Mouse (Mus musculus) CH12.LX (cell line): ENCODE measurements at regions not wholly inside any gene's neighbourhood (a gene's known extent, or its start where the extent isn't known, plus 50 kb on each side); places are given as distances from the start of the nearest gene placed in this dataset.

Experiments
- DNase-seq: peaks from one replicate; pipeline ENCODE4 v3.0.0-alpha.2; 2013; ENCODE audit errors: extremely low read depth
- H3K27ac ChIP-seq: 2 replicates; pipeline ENCODE4 v1.5.1; 2012; ENCODE audit warnings: low read depth, mild to moderate bottlenecking, control low read depth, moderate library complexity; ENCODE audit not compliant: insufficient read depth
- H3K27me3 ChIP-seq: replicated peaks from 2 replicates; pipeline ENCODE3; 2012; ENCODE audit warnings: inconsistent platforms
- H3K36me3 ChIP-seq, 2 experiments: replicated peaks in 1 of 2; 2 replicates each; pipeline versions ENCODE3 to v1.6.1; 2012; ENCODE audit warnings: inconsistent platforms in 1 of 2, low read length in 1 of 2, mild to moderate bottlenecking in 1 of 2, mixed read lengths in 1 of 2, moderate library complexity in 1 of 2; ENCODE audit not compliant: control insufficient read depth in 1 of 2, insufficient read depth in 1 of 2
- H3K4me1 ChIP-seq, 2 experiments: 2 replicates each; pipeline ENCODE4 v1.6.1; 2012; ENCODE audit warnings: inconsistent platforms in 1 of 2, moderate library complexity in 1 of 2; ENCODE audit not compliant: insufficient read depth in 2 of 2, control insufficient read depth in 1 of 2
- H3K4me2 ChIP-seq: 2 replicates; pipeline ENCODE4 v1.6.1; 2012; ENCODE audit warnings: low read depth, mild to moderate bottlenecking, control low read depth; ENCODE audit not compliant: poor library complexity, insufficient read depth, severe bottlenecking
- H3K4me3 ChIP-seq, 3 experiments: fragments of 150-350 bp in 1 of 3; sonication (generic) in 1 of 3; replicated peaks in 1 of 3; 2 replicates each; pipeline versions ENCODE3 to v1.5.1; 2011 to 2012; ENCODE audit warnings: low read depth in 2 of 3, low read length in 2 of 3, mild to moderate bottlenecking in 2 of 3, moderate library complexity in 2 of 3, control low read depth in 1 of 3, improper control_type of control experiment in 1 of 3, inconsistent platforms in 1 of 3, mixed read lengths in 1 of 3; ENCODE audit not compliant: poor library complexity in 1 of 3
- H3K79me2 ChIP-seq: replicated peaks from 2 replicates; pipeline ENCODE4 v1.6.1; 2012; ENCODE audit warnings: mild to moderate bottlenecking, moderate library complexity; ENCODE audit not compliant: control insufficient read depth, poor library complexity, insufficient read depth, severe bottlenecking; ENCODE audit errors: extremely low read depth
- H3K9ac ChIP-seq: 2 replicates; pipeline ENCODE4 v1.6.1; 2012; ENCODE audit warnings: low read depth, mild to moderate bottlenecking, control low read depth, moderate library complexity; ENCODE audit not compliant: insufficient read depth
- H3K9me3 ChIP-seq: replicated peaks from 2 replicates; pipeline ENCODE3; 2012; ENCODE audit warnings: low read length, inconsistent platforms, mixed read lengths
- CHD1 ChIP-seq: IDR thresholded peaks from 2 replicates; pipeline ENCODE4 v1.6.1; 2012; ENCODE audit warnings: low read depth, low read length, improper control_type of control experiment, inconsistent platforms
- CHD2 ChIP-seq: IDR thresholded peaks from 2 replicates; pipeline ENCODE4 v1.6.1; 2011; ENCODE audit warnings: low read length, improper control_type of control experiment
- ELF1 ChIP-seq: IDR thresholded peaks from 2 replicates; pipeline ENCODE4 v1.6.1; 2014; ENCODE audit warnings: low read depth, mild to moderate bottlenecking, inconsistent platforms, low read length, improper control_type of control experiment
- EP300 ChIP-seq: IDR thresholded peaks from 2 replicates; pipeline ENCODE4 v1.6.1; 2011; ENCODE audit warnings: low read length, improper control_type of control experiment
- IRF4 ChIP-seq: IDR thresholded peaks from 2 replicates; pipeline ENCODE4 v1.6.1; 2014; ENCODE audit warnings: low read depth, mild to moderate bottlenecking, inconsistent platforms, low read length, improper control_type of control experiment
- JUND ChIP-seq: conservative IDR thresholded peaks from 2 replicates; pipeline ENCODE4 v1.6.1; 2011; ENCODE audit warnings: low read depth, low read length, improper control_type of control experiment
- KAT2A ChIP-seq: IDR thresholded peaks from 2 replicates; pipeline ENCODE4 v1.6.1; 2012; ENCODE audit warnings: low read length, improper control_type of control experiment, inconsistent platforms; ENCODE audit not compliant: insufficient replicate concordance
- MEF2A ChIP-seq: IDR thresholded peaks from 2 replicates; pipeline ENCODE4 v1.6.1; 2014; ENCODE audit warnings: low read depth, mild to moderate bottlenecking, inconsistent platforms, low read length, improper control_type of control experiment, borderline replicate concordance
- NELFE ChIP-seq: IDR thresholded peaks from 2 replicates; pipeline ENCODE4 v1.6.1; 2011; ENCODE audit warnings: low read depth, low read length, improper control_type of control experiment
- NRF1 ChIP-seq: IDR thresholded peaks from 2 replicates; pipeline ENCODE4 v1.6.1; 2014; ENCODE audit warnings: low read depth, mild to moderate bottlenecking, inconsistent platforms, low read length, improper control_type of control experiment, moderate library complexity
- POLR2A ChIP-seq: IDR thresholded peaks from 2 replicates; pipeline ENCODE4 v1.6.1; 2011; ENCODE audit warnings: low read depth, mild to moderate bottlenecking, improper control_type of control experiment, low read length
- RAD21 ChIP-seq: IDR thresholded peaks from 2 replicates; pipeline ENCODE4 v1.6.1; 2011; ENCODE audit warnings: low read depth, mild to moderate bottlenecking, low read length, improper control_type of control experiment, moderate library complexity
- RCOR1 ChIP-seq: conservative IDR thresholded peaks from 2 replicates; pipeline ENCODE4 v1.6.1; 2012; ENCODE audit warnings: low read depth, mild to moderate bottlenecking, inconsistent platforms, low read length, improper control_type of control experiment
- TCF12 ChIP-seq: IDR thresholded peaks from 2 replicates; pipeline ENCODE4 v1.6.1; 2014; ENCODE audit warnings: low read depth, mild to moderate bottlenecking, inconsistent platforms, low read length, improper control_type of control experiment
- USF2 ChIP-seq: conservative IDR thresholded peaks from 2 replicates; pipeline ENCODE4 v1.6.1; 2011; ENCODE audit warnings: low read depth, low read length, improper control_type of control experiment
- ZC3H11A ChIP-seq: IDR thresholded peaks from 2 replicates; pipeline ENCODE4 v1.6.1; 2012; ENCODE audit warnings: low read depth, mild to moderate bottlenecking, inconsistent platforms, low read length, improper control_type of control experiment
- ZKSCAN1 ChIP-seq: IDR thresholded peaks from 2 replicates; pipeline ENCODE4 v1.6.1; 2012; ENCODE audit warnings: low read depth, inconsistent platforms, low read length, improper control_type of control experiment, borderline replicate concordance
- ZMIZ1 ChIP-seq: IDR thresholded peaks from 2 replicates; pipeline ENCODE4 v1.6.1; 2012; ENCODE audit warnings: low read depth, mild to moderate bottlenecking, inconsistent platforms, low read length, improper control_type of control experiment
- ZNF384 ChIP-seq: IDR thresholded peaks from 2 replicates; pipeline ENCODE4 v1.6.1; 2012; ENCODE audit warnings: low read depth, low read length, improper control_type of control experiment, inconsistent platforms
- dilution Hi-C: fragments of 300-500 bp; cut with MboI; formaldehyde crosslinking; loops from 2 replicates; pipeline ENCODE4 v1.14.3; 2020; ENCODE audit warnings: low sequenced_read_pairs; ENCODE audit not compliant: extremely low pct_unique_long_range_greater_than_20kb, extremely low pct_ligation_motif_present
- in situ Hi-C: fragments of 300-500 bp; cut with MboI; formaldehyde crosslinking; loops from 3 replicates; pipeline ENCODE4 v1.14.3; 2019; ENCODE audit warnings: low sequenced_read_pairs, low pct_ligation_motif_present, low pct_unique_long_range_greater_than_20kb, mixed read lengths

DNA sequence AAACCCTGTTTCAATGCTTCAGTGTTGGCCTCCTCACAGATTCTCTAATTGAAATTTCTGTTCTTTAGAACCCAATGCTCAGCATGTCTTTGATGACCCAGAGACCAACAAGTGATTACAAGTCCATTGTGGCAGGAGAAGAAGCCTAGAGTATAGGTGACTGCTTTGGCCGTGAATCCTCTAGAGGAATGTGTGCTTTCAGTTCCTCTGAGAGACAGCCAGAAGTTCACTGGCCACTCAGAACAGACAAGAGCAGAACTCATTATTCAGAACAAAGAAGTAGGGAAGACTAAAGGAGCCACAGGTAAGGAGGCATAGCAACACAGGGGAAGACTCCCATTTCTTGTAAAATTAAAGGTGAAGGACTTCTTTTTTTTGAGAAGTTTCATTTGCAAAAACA is 52.5 kb upstream of the Slc4a4 start:
- in situ Hi-C loops = no loop called here
- DNase-seq = peak; percentile 43
- peak; percentile 92 for TF ChIP-seq EP300
- TF ChIP-seq IRF4 = peak; percentile 92
- no peak for TF ChIP-seq USF2
- TF ChIP-seq ZMIZ1 = no peak
- TF ChIP-seq CHD2 = peak; percentile 25; the same call in 1 of the 2 replicates
- TF ChIP-seq RCOR1 = peak; percentile 74; the same call in 1 of the 2 replicates
- Histone ChIP-seq H3K27me3 (no peaks in the 10 kb centered on the region), H3K4me3 (no peak overlapping the region), H3K36me3 (no peaks in the 10 kb centered on the region), H3K9ac (no peak overlapping the region), H3K4me2 (no peak overlapping the region), H3K27ac (no peak overlapping the region), H3K9me3 (no peaks in the 10 kb centered on the region), H3K4me1 (peaks cover 0 to 18% of the 10 kb centered on the region in 2 experiments; a peak in 2 of 4 replicates), H3K79me2 (no peaks in the 10 kb centered on the region)
- dilution Hi-C loops = no loop called here

DNA sequence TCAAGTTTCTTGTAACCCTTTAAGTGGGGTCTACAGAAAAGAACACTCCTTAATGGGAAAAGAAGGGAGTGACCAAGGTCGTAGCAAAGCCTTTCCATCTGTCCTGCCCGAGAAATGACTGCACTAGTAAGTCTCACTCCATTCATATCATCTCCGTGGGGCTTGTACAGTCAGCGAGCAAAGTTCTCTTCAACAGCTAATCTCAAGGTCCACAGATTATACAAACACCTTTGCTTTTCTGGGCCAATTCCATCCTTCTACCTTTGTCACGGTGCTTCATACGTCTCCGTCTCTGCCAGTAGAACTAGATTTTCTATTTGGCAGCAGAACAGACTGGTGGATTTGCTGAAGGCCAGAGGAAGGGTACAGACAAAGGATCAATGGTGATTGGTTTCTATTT is 51.6 kb upstream of the Slc4a4 start:
- dilution Hi-C loops = no loop called here
- Histone ChIP-seq H3K9ac (no peak overlapping the region), H3K36me3 (no peaks in the 10 kb centered on the region), H3K4me3 (no peak overlapping the region), H3K27me3 (no peaks in the 10 kb centered on the region), H3K79me2 (no peaks in the 10 kb centered on the region), H3K4me1 (peaks cover 0 to 26% of the 10 kb centered on the region in 2 experiments; a peak in 3 of 4 replicates), H3K9me3 (no peaks in the 10 kb centered on the region), H3K27ac (no peak overlapping the region), H3K4me2 (no peak overlapping the region)
- no peak for TF ChIP-seq KAT2A
- in situ Hi-C loops = no loop called here
- DNase-seq = no peak

DNA sequence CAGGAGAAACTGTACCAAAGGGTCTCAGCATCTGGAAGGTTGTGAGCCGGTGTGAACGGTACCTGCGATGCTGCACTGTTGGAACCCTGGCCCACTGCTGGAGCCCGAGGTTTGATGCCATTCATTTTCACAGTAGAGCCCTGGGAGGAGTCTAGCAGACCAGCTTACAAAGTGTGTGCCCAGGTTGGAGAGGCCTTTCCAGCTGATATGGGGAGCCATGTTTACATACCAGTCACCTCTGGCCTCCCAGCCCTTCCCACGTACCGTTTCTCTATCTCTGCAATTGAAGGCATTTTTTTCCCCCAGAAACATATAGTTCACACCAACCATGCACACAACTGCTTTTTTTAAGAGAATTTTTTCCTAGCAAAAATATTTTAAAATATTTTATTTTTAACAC is 50.7 kb upstream of the Slc4a4 start:
- H3K4me2 ChIP-seq = no peak overlapping the region
- H3K27ac ChIP-seq = no peak overlapping the region
- no peaks in the 10 kb centered on the region for H3K79me2 ChIP-seq
- no peaks in the 10 kb centered on the region for H3K27me3 ChIP-seq
- DNase-seq = no peak
- no peak overlapping the region for H3K4me3 ChIP-seq
- in situ Hi-C loops = no loop called here
- no peaks in the 10 kb centered on the region for H3K9me3 ChIP-seq
- no peak overlapping the region for H3K9ac ChIP-seq
- H3K4me1 ChIP-seq = peaks cover 0 to 31% of the 10 kb centered on the region in 2 experiments
- H3K36me3 ChIP-seq = no peaks in the 10 kb centered on the region
- TF ChIP-seq ELF1 (no peak), ZNF384 (no peak), NRF1 (no peak), USF2 (no peak), JUND (no peak), RAD21 (no peak), CHD1 (no peak), POLR2A (no peak), CHD2 (no peak), TCF12 (no peak), NELFE (no peak), MEF2A (no peak), ZKSCAN1 (no peak), EP300 (no peak), ZC3H11A (no peak)
- dilution Hi-C loops = no loop called here
